Mouse (Mus musculus) testis, adult 2 months (tissue): ENCODE data around the gene Fopnl.

ENCODE experiments used
- CTCF ChIP-seq: fragments of 200-500 bp; IDR thresholded peaks from 2 replicates; pipeline ENCODE4 v1.5.1; 2012; ENCODE audit warnings: low read depth, mild to moderate bottlenecking, inconsistent platforms, low read length, moderate library complexity; ENCODE audit not compliant: control insufficient read depth, insufficient read depth, insufficient replicate concordance
- POLR2A ChIP-seq: fragments of 200-500 bp; IDR thresholded peaks from 2 replicates; pipeline ENCODE4 v1.6.1; 2012; ENCODE audit warnings: low read depth, mild to moderate bottlenecking, inconsistent platforms, low read length, moderate library complexity; ENCODE audit not compliant: control insufficient read depth

GRCm38 (mm10) chr16:14319681-14320080 is 2.5 kb upstream of the Fopnl start:
- TF ChIP-seq POLR2A = no peak
- no peak for TF ChIP-seq CTCF
